Mouse (Mus musculus) cortical plate, adult 2 months (tissue): ENCODE measurements around the gene Cpox.
"Not testable (repeated sequence)": the region's sequence is repeated elsewhere in the genome, so short reads cannot be mapped to it uniquely, and the experiment has no call there.

Experiments
- CTCF ChIP-seq: fragments of 200-500 bp; IDR thresholded peaks from 2 replicates; pipeline ENCODE4 v1.5.1; 2011; ENCODE audit warnings: mild to moderate bottlenecking, control low read depth, low read length; ENCODE audit not compliant: insufficient read depth; ENCODE audit errors: extremely low read depth
- POLR2A ChIP-seq: fragments of 200-500 bp; IDR thresholded peaks from 2 replicates; pipeline ENCODE4 v1.6.1; 2011; ENCODE audit warnings: mild to moderate bottlenecking, low read length, control low read depth; ENCODE audit not compliant: insufficient read depth; ENCODE audit errors: extremely low read depth

DNA sequence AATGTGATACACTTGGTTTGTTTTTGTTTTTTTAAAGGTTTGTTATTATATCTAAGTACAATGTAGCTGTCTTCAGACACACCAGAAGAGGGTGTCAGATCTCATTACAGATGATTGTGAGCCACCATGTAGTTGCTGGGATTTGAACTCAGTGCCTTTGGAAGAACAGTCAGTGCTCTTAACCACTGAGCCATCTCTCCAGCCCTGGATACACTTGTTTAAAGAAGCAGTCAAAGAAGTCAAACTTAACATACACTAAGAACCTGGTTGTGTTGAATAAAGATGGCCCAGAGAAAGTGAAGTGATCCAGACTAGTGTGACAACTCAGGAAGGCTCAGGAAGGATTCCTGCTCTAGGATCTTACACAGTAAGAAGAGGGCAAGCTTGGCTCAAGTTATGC, 5.0 kb upstream of the Cpox start:
- TF ChIP-seq POLR2A, CTCF: not testable (repeated sequence)
